Mouse (Mus musculus) stomach, postnatal 0 days (tissue): ENCODE measurements at regions not wholly inside any gene's neighbourhood (a gene's known extent, or its start where the extent isn't known, plus 50 kb on each side); places are given as distances from the start of the nearest gene placed in this dataset.

Experiments used
- CTCF ChIP-seq: IDR thresholded peaks from 2 replicates; pipeline ENCODE4 v1.5.1; 2016; ENCODE audit warnings: antibody characterized with exemption, low read depth, mild to moderate bottlenecking, moderate library complexity
- EP300 ChIP-seq: optimal IDR thresholded peaks from 2 replicates; pipeline ENCODE3; 2016; ENCODE audit warnings: antibody characterized with exemption

DNA sequence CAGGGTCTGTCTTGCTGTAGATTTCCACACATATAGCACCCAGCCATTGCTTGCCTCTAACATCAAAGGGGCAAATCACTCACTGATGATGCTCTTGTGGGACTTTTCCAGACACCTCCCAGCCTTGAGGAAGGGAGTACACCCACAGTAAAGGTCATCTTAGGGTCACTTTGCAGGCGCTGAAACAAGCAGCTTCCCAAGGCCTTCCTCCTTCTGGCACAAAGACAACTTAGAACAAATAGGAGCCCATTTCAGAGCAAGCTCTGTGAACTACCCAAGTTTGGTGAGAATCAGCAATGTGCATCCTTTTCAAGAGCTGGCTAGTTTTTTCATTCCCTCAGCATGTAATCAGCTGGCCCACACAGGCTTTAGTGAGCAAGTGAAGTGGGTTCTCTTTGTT lies 352.2 kb upstream of the Ubash3b start:
- TF ChIP-seq CTCF (no peak), EP300 (no peak)
